Mouse (Mus musculus): ENCODE measurements around the gene Vpreb3. TPM values are rescaled to one million over a fixed set of nuclear protein-coding genes. Genes with fewer than 3 reads are reported as not detected.

Vpreb3 gene
- total RNA-seq (2021): not detected

GRCm38 (mm10) chr10:75942736-75943477 is at the start of gene Vpreb3:
Vpreb3 (plus strand) TSS chr10:75943057.
- DNase-seq: no peak

DNA sequence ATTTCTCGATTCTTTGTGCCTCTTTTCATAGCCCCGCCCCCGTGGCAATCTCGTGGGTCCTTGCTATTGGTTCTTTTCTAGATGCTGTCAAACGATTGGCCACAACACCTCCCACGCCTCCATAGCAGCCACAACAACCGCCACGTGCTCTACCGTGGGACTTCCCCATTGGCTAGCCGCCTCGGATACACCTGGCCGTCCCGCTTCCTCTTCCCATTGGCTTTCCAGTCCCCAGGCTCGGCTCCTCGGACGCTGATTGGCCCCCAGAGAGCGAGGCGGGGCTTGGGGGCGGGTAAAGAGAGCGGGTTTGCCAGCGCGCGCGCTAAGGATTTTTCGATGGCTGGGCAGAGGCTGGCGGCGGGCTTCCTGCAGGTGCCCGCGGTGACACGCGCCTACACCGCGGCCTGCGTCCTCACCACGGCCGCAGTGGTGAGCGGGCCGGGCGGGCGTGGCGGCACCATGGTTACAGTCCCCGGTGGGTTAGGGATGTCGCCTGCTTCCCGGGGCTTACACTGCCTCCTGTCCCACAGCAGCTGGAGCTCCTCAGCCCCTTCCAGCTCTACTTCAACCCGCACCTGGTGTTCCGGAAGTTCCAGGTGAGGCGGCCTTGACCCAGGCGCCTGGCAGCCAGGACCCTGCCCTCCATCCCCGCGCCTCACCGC is 49.6 kb upstream of the Vpreb3 start, which contains the start of gene Derl3:
Derl3 (plus strand) TSS at position 325 of the 662 bp plus-strand sequence.
- intact Hi-C loops (cut with DNase I): no loop called here
- peak; percentile 81 for DNase-seq

More at GRCm38 (mm10) chr10:75942736-75943477, at the start of gene Vpreb3:
- intact Hi-C loops (cut with DNase I): no loop called here

GRCm38 (mm10) chr10:75894601-75895000 is 48.3 kb upstream of the Vpreb3 start:
- no peak for DNase-seq
- intact Hi-C loops (cut with DNase I): no loop called here

- intact Hi-C loops (cut with DNase I): no loop called here
- DNase-seq: no peak
Observed at GRCm38 (mm10) chr10:75895730-75896129, 47.1 kb upstream of the Vpreb3 start.

GRCm38 (mm10) chr10:75896208-75896607 is 46.6 kb upstream of the Vpreb3 start:
- DNase-seq: no peak
- intact Hi-C loops (cut with DNase I): no loop called here

DNA sequence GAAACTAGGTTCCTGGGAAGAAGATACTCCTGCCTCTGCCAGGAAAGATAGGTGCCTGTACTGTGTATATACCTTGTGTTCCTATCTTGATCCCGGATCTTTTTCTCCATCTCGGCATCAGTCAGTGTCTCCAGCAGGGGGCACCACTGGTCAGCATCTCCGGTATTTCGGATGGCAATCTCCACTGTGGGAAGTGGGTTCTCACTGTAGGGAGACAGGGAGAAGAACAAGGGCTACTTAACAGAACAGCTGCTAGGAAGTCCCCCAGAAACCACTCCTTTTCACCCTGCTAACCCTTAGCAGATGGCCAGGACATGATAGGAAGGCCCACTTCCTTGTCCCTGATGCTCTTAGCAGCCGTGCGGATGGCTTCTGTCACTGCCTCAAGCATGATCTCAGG is 45.5 kb upstream of the Vpreb3 start:
- intact Hi-C loops (cut with DNase I): loop anchor here (1.0 kb wide), 1 partner anchor 54 kb away; no protein-coding TSS in a partner anchor
- DNase-seq: peak; percentile 72 to 80

- no peak for DNase-seq
- intact Hi-C loops (cut with DNase I): loop anchor here (2.0 kb wide), 1 partner anchor 23 kb away; the partner anchor contains the start of gene Smarcb1
Observed at GRCm38 (mm10) chr10:75898039-75898564, 44.8 kb upstream of the Vpreb3 start.

GRCm38 (mm10) chr10:75898846-75899245 is 44.0 kb upstream of the Vpreb3 start:
- intact Hi-C loops (cut with DNase I): loop anchor here (2.0 kb wide), 1 partner anchor 22 kb away; the partner anchor contains the start of gene Smarcb1
- peak; percentile 52 to 66 for DNase-seq

- DNase-seq: no peak
- intact Hi-C loops (cut with DNase I): no loop called here
Observed at GRCm38 (mm10) chr10:75904391-75904790, 38.5 kb upstream of the Vpreb3 start.

- intact Hi-C loops (cut with DNase I): no loop called here
- no peak for DNase-seq
Observed at GRCm38 (mm10) chr10:75906882-75907281, 36.0 kb upstream of the Vpreb3 start.

- no peak for DNase-seq
- intact Hi-C loops (cut with DNase I): no loop called here
Observed at GRCm38 (mm10) chr10:75910698-75911097, 32.2 kb upstream of the Vpreb3 start.

DNA sequence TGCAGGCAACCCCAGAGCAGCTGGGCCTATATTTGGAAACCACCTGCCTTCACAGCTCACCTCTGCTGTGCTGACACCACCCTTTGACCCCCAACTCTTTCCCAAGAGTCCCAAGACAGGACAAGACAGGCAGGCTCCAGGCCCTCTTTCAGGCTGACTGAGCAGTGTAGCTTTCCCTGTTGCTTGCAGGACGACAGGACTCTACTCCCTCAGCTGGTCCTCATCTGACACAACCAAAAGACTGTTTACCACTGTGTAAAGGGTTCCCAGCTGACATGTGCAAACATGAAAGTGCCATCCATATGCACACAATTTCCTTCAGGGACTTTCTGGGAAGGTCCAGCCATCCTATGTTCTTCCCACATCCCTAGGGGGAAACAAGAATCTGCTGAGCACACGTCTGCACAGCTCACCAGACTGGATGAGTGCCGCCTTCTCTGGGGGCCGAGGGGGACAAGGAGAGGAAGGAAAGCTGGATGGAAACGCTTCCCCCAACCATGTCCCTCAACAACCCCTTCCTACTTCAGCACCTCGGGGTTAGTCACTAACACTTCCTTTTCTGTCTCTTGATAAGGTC is 29.8 kb upstream of the Vpreb3 start:
- DNase-seq: no peak
- intact Hi-C loops (cut with DNase I): no loop called here

GRCm38 (mm10) chr10:75915557-75915956 is 27.3 kb upstream of the Vpreb3 start:
- no peak for DNase-seq
- intact Hi-C loops (cut with DNase I): loop anchor here (5.0 kb wide), 1 partner anchor 117 kb away; the partner anchor contains the start of gene Zfp280b

DNA sequence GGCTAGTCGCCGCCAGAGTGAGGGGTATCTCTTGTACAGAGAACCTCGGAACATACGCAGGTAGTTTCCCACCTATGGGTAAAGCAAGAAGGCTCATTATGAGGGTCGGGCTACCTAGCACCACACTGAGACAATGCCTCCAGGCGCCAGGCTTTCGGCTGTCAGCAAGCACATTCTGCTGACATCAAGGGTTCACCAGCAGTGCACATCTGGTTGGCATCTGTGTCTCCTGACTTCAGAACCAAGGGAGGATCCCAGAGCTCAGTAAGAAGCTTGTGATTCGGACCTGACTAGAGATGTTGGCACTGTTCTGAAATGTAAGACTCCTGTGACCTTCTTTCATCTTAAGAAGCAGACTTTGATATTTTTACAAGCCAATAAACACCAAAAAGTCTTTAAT is 26.0 kb upstream of the Vpreb3 start:
- DNase-seq: no peak
- intact Hi-C loops (cut with DNase I): loop anchor here (5.0 kb wide), 1 partner anchor 115 kb away; the partner anchor contains the start of gene Zfp280b

GRCm38 (mm10) chr10:75919026-75919425 is 23.8 kb upstream of the Vpreb3 start:
- intact Hi-C loops (cut with DNase I): loop anchor here (5.0 kb wide), 1 partner anchor 113 kb away; the partner anchor contains the start of gene Zfp280b
- no peak for DNase-seq

- DNase-seq: peak; percentile 96
- intact Hi-C loops (cut with DNase I): loop anchor here (2.0 kb wide), 1 partner anchor 22 kb away; no protein-coding TSS in a partner anchor
Observed at GRCm38 (mm10) chr10:75921026-75921725, 21.7 kb upstream of the Vpreb3 start, which contains the start of gene Smarcb1. Smarcb1 (minus strand) TSS chr10:75921617.

GRCm38 (mm10) chr10:75921726-75922560 is 20.9 kb upstream of the Vpreb3 start:
- DNase-seq: peak in 1 of 2 experiments; percentile 38
- intact Hi-C loops (cut with DNase I): loop anchor here (2.0 kb wide), 1 partner anchor 23 kb away; no protein-coding TSS in a partner anchor

GRCm38 (mm10) chr10:75924324-75924723 is 18.5 kb upstream of the Vpreb3 start:
- intact Hi-C loops (cut with DNase I): no loop called here
- no peak for DNase-seq

- intact Hi-C loops (cut with DNase I): no loop called here
- no peak for DNase-seq
Observed at GRCm38 (mm10) chr10:75926396-75926795, 16.5 kb upstream of the Vpreb3 start.

Data from heart, postnatal 36 days (tissue).